Mouse (Mus musculus) kidney, postnatal 36 days (tissue): ENCODE measurements around the gene Ercc5.

Experiments used
- DNase-seq, 2 experiments: peaks; one replicate each; pipeline ENCODE4 v3.0.0; 2021 to 2022; ENCODE audit warnings: mixed read lengths in 2 of 2

The Ercc5 gene

GRCm38 (mm10) chr1:44178086-44178485 is 30.5 kb downstream of the Ercc5 start:
- DNase-seq: no peak

GRCm38 (mm10) chr1:44186396-44186795 is 38.9 kb downstream of the Ercc5 start:
- DNase-seq: no peak

DNA sequence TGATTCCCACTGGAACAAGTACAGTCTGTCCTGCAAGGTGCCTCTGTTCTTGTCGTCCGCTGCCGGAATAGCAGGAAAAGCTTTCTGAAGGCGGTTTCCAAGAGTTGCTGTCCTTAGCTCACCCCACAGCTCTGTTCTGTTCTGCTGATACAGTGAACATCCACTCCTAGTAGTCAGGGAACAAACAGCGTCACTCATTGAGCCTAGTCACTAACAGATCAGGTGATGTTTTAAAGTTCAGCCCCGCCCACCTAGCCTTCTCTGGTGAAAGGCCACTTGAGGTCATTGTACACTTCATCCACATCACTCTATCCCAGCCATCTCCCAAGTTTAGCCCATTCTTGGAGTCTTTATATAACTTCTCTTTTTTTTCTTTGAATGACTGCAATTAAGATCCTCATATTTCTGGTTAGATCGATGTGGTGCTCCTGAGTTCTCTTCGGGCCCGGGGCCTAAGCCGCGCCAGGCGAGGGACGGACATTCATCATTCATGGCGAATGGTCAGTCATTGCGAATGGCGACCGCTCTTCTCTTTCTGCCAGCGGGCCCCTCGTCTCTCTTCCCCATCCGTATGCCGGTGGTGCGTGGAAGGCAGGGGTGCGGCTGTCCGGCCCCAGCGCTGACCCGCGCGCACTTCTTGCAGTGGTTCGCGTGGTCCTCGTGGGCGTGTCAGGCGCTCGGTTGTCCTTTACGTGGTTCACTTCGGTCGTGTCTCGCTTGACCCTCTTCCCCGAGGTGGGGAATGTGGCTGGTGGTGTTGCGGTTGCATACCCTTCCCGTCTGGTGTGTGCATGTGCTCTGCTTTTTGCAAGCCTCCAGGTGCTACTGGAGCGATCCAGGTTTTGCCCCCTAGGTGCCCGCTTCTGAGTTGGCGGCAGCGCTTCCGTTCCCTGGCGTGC is 51.0 kb downstream of the Ercc5 start:
- DNase-seq: peak; percentile 81 to 89

GRCm38 (mm10) chr1:44202876-44203275 is 55.3 kb downstream of the Ercc5 start:
- DNase-seq: no peak

- DNase-seq: no peak
Observed at GRCm38 (mm10) chr1:44214443-44214842, 66.9 kb downstream of the Ercc5 start.

DNA sequence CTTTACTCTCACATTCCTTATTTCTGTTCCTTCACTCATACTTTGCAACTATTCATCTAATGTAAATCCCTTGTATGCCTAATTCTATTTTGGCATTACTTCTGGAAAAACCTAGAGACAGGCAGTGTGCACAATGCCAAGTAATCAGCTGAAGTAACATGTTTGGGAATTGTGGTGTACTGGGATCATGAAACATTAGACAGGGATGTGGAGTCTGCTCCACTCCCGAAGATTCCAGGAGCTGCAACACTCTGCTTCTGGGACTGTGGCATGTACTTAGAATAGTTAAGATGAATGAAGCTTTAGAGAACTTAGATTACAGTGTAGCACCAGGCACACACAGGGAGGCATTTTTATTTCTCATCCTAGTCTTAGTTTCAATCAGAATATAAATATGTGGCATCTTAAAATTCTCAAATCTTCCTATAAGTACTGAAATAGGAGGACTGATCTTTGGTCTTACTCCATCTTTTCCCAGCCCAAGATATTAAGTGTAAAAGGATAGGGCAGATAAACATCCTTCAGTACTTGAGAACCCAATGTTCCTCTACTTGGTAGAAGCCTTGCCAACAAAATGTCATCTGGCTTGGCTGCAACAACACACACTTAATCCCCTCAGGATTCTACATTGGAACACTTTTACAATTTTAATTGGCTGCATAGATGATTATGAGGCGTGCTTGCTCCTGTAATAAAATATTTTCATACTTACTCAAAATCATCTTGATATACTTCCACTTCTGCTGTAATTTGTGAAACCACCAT is 69.0 kb downstream of the Ercc5 start:
- DNase-seq: peak in 1 of 2 experiments; percentile 49

- no peak for DNase-seq
Observed at GRCm38 (mm10) chr1:44217118-44217517, 69.6 kb downstream of the Ercc5 start.

DNA sequence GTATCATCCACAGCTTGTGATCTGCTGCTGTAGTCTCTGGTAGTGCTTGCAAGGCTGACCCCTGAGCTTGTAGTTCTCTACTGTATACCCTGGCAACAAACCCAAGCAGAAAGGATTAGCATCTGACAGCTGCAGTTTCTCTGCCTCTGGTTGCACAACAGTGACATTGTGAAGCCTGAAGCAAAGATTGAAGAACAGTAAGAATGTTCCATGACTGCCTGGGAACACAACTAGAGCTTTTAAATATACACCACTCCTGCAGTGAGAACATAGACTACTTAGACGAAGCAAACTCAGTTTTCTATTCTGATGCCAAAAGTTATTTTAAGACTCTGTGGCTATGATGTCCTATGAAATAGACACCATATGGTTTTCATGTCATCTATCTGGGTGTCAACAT is 71.3 kb downstream of the Ercc5 start, which contains the start of gene Mettl21e:
TSS of gene Mettl21e (minus strand) at position 86 of the 400 bp plus-strand sequence.
- peak; percentile 15 to 41 for DNase-seq

- DNase-seq: peak; percentile 20 to 48
Observed at GRCm38 (mm10) chr1:44229044-44229443, 81.5 kb downstream of the Ercc5 start.
